Mouse (Mus musculus): ENCODE data around the gene Gdf10.

GRCm38 (mm10) chr14:33942222-33942621, 18.8 kb downstream of the Gdf10 start:
- no peak for TF ChIP-seq CTCF (conservative IDR thresholded peaks at IDR 0.05; ENCODE audit: insufficient read depth, insufficient read length, low read depth, low read length)
- no peak for TF ChIP-seq POLR2A (IDR thresholded peaks at IDR 0.05; ENCODE audit: low read depth, low read length)
